Mouse (Mus musculus): ENCODE data around the gene Matn1. TPM values are rescaled to one million over a fixed set of nuclear protein-coding genes. Genes with fewer than 3 reads are reported as not detected.

Gene Matn1
- polyA plus RNA-seq, 1 experiment from 2014 or later, result not detected

DNA sequence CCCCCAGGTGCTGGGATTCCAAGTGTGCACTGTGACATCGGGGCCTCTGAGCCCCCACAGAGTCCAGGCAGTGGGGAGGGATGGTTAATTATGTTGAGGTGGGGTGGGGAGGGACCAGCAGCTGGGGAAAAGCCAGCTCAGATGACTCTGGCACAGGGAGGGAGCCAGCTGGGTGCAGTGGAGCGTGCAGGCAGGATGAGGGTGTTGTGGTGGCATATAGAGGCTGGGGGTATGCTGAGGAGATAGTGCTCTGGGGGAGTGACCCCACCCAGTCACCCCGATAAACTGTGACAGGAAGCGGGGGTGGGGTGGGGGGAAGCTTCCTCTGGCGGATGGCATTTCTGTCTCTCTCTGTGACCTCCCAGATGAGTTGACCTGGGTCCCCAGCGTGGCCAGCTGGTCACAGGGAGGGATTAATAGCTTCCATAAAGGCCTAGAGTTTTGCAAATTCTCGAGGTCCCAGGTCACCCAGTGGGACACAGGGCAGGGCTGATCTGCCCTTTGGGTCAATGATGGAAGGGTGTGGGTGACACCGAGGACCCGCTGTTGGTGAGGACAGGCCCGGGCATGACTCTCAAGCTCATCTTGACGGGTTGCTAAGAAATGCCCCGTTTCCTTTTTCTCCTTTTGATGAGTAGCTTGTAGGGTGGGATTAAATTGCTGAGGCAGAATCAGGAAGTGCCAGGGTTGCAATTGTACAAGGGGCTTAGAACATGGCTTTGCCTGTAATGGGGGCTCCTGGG is 23.1 kb upstream of the Matn1 start:
- Histone ChIP-seq H3K4me3 (ENCODE audit: low read depth, low read length) (no peak overlapping the region), H3K27ac (ENCODE audit: low read depth, low read length) (0 out of 2 replicates have a peak overlapping the region, but pooled peaks have one; percentile 17), H3K4me2 (ENCODE audit: low read depth) (no peak overlapping the region), H3K9me3 (ENCODE audit: control insufficient read depth, low read length) (no peaks in the 10 kb centered on the region), H3K9ac (ENCODE audit: low read length) (no peak overlapping the region), H3K27me3 (ENCODE audit: control insufficient read depth, insufficient read depth, low read length) (no peaks in the 10 kb centered on the region), H3K36me3 (ENCODE audit: control insufficient read depth, insufficient read depth, low read length) (no peaks in the 10 kb centered on the region), H3K4me1 (ENCODE audit: control insufficient read depth, insufficient read depth, low read length) (peaks cover 5% of the 10 kb centered on the region; the same call in 1 of the 2 replicates)
- DNase-seq (ENCODE audit: low spot score) (peak; percentile 36), ATAC-seq (ENCODE audit: insufficient read depth, low FRiP score, low TSS enrichment) (no peak)
- WGBS, result 36% methylated on average over 12 of the region's 12 CpGs

DNA sequence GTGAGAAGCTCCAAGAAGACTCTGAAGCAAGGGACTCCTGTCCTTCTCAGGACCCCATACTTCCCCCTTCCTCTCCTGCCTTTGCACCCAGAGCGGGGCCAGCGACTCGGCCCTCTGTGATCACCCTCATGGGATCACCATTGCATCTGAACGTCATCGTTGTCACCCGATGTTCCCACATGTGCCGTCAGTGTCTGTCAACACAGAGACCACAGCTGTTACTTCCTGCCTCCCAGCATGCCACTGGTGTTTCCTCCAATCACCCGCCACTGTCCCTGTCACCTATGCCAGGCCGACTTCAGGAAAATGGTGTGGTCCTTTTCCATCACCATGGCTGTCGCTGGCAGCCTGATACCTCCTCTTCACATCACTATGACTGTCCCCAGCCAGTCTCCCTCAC is 22.2 kb upstream of the Matn1 start:
- H3K4me3 ChIP-seq (ENCODE audit: low read depth, low read length), result no peak overlapping the region
- WGBS, result 80% methylated on average over 10 of the region's 10 CpGs
- no peak overlapping the region for H3K4me2 ChIP-seq (ENCODE audit: low read depth)
- H3K9ac ChIP-seq (ENCODE audit: low read length), result no peak overlapping the region
- peaks cover 5% of the 10 kb centered on the region; the same call in 1 of the 2 replicates for H3K4me1 ChIP-seq (ENCODE audit: control insufficient read depth, insufficient read depth, low read length)
- ATAC-seq (ENCODE audit: insufficient read depth, low FRiP score, low TSS enrichment), result no peak
- no peaks in the 10 kb centered on the region for H3K9me3 ChIP-seq (ENCODE audit: control insufficient read depth, low read length)
- H3K27me3 ChIP-seq (ENCODE audit: control insufficient read depth, insufficient read depth, low read length), result no peaks in the 10 kb centered on the region
- DNase-seq (ENCODE audit: low spot score), result no peak
- no peaks in the 10 kb centered on the region for H3K36me3 ChIP-seq (ENCODE audit: control insufficient read depth, insufficient read depth, low read length)
- H3K27ac ChIP-seq (ENCODE audit: low read depth, low read length), result no peak overlapping the region

- peaks cover 2% of the 10 kb centered on the region; the same call in 1 of the 2 replicates for H3K4me1 ChIP-seq (ENCODE audit: control insufficient read depth, insufficient read depth, low read length)
These were observed 17.9 kb upstream of the Matn1 start for GRCm38 (mm10) chr4:130926274-130926673.

GRCm38 (mm10) chr4:130927821-130928220 is 16.4 kb upstream of the Matn1 start:
- no peak overlapping the region for H3K9ac ChIP-seq (ENCODE audit: low read length)
- ATAC-seq (ENCODE audit: insufficient read depth, low FRiP score, low TSS enrichment) (no peak), DNase-seq (ENCODE audit: low spot score) (no peak)
- H3K4me2 ChIP-seq (ENCODE audit: low read depth), result no peak overlapping the region
- no peaks in the 10 kb centered on the region for H3K27me3 ChIP-seq (ENCODE audit: control insufficient read depth, insufficient read depth, low read length)
- H3K36me3 ChIP-seq (ENCODE audit: control insufficient read depth, insufficient read depth, low read length), result no peaks in the 10 kb centered on the region
- 90% methylated on average over 12 of the region's 12 CpGs for WGBS
- no peak overlapping the region for H3K27ac ChIP-seq (ENCODE audit: low read depth, low read length)
- H3K4me3 ChIP-seq (ENCODE audit: low read depth, low read length), result no peak overlapping the region
- H3K4me1 ChIP-seq (ENCODE audit: control insufficient read depth, insufficient read depth, low read length), result no peaks in the 10 kb centered on the region
- H3K9me3 ChIP-seq (ENCODE audit: control insufficient read depth, low read length), result no peaks in the 10 kb centered on the region

More at GRCm38 (mm10) chr4:130926274-130926673, 17.9 kb upstream of the Matn1 start:
- H3K9me3 ChIP-seq (ENCODE audit: control insufficient read depth, low read length), result no peaks in the 10 kb centered on the region
- ATAC-seq (ENCODE audit: insufficient read depth, low FRiP score, low TSS enrichment) (no peak), DNase-seq (ENCODE audit: low spot score) (no peak)
- H3K4me2 ChIP-seq (ENCODE audit: low read depth), result no peak overlapping the region
- no peak overlapping the region for H3K4me3 ChIP-seq (ENCODE audit: low read depth, low read length)
- no peaks in the 10 kb centered on the region for H3K27me3 ChIP-seq (ENCODE audit: control insufficient read depth, insufficient read depth, low read length)
- WGBS, result 68% methylated on average over 6 of the region's 6 CpGs
- no peaks in the 10 kb centered on the region for H3K36me3 ChIP-seq (ENCODE audit: control insufficient read depth, insufficient read depth, low read length)
- no peak overlapping the region for H3K27ac ChIP-seq (ENCODE audit: low read depth, low read length)
- no peak overlapping the region for H3K9ac ChIP-seq (ENCODE audit: low read length)

GRCm38 (mm10) chr4:130942644-130943043 is 1.5 kb upstream of the Matn1 start:
- Histone ChIP-seq H3K27ac (ENCODE audit: low read depth, low read length) (no peak overlapping the region), H3K4me1 (ENCODE audit: control insufficient read depth, insufficient read depth, low read length) (no peaks in the 10 kb centered on the region), H3K4me3 (ENCODE audit: low read depth, low read length) (no peak overlapping the region), H3K27me3 (ENCODE audit: control insufficient read depth, insufficient read depth, low read length) (no peaks in the 10 kb centered on the region), H3K9ac (ENCODE audit: low read length) (no peak overlapping the region), H3K4me2 (ENCODE audit: low read depth) (no peak overlapping the region), H3K36me3 (ENCODE audit: control insufficient read depth, insufficient read depth, low read length) (no peaks in the 10 kb centered on the region), H3K9me3 (ENCODE audit: control insufficient read depth, low read length) (no peaks in the 10 kb centered on the region)
- WGBS, result 76% methylated on average over 14 of the region's 14 CpGs
- ATAC-seq (ENCODE audit: insufficient read depth, low FRiP score, low TSS enrichment), result no peak
- no peak for DNase-seq (ENCODE audit: low spot score)

- no peak overlapping the region for H3K27ac ChIP-seq (ENCODE audit: low read depth, low read length)
- WGBS, result 86% methylated on average over 7 of the region's 7 CpGs
- no peak for ATAC-seq (ENCODE audit: insufficient read depth, low FRiP score, low TSS enrichment)
These were observed 594 bp downstream of the Matn1 start for GRCm38 (mm10) chr4:130944779-130945178.

GRCm38 (mm10) chr4:130947094-130947647 is 3.0 kb downstream of the Matn1 start:
- ATAC-seq (ENCODE audit: insufficient read depth, low FRiP score, low TSS enrichment), result no peak
- H3K27ac ChIP-seq (ENCODE audit: low read depth, low read length), result no peak overlapping the region
- peak; percentile 48 for DNase-seq (ENCODE audit: low spot score)
- H3K4me2 ChIP-seq (ENCODE audit: low read depth), result no peak overlapping the region
- no peaks in the 10 kb centered on the region for H3K27me3 ChIP-seq (ENCODE audit: control insufficient read depth, insufficient read depth, low read length)
- no peaks in the 10 kb centered on the region for H3K36me3 ChIP-seq (ENCODE audit: control insufficient read depth, insufficient read depth, low read length)
- H3K4me3 ChIP-seq (ENCODE audit: low read depth, low read length), result no peak overlapping the region
- no peak overlapping the region; the same call in 1 of the 2 replicates for H3K9ac ChIP-seq (ENCODE audit: low read length)
- H3K4me1 ChIP-seq (ENCODE audit: control insufficient read depth, insufficient read depth, low read length), result no peaks in the 10 kb centered on the region
- WGBS, result 16% methylated on average over 13 of the region's 13 CpGs
- no peaks in the 10 kb centered on the region for H3K9me3 ChIP-seq (ENCODE audit: control insufficient read depth, low read length)

More at GRCm38 (mm10) chr4:130944779-130945178, 594 bp downstream of the Matn1 start:
- Histone ChIP-seq H3K36me3 (ENCODE audit: control insufficient read depth, insufficient read depth, low read length) (no peaks in the 10 kb centered on the region), H3K4me3 (ENCODE audit: low read depth, low read length) (no peak overlapping the region), H3K9me3 (ENCODE audit: control insufficient read depth, low read length) (no peaks in the 10 kb centered on the region), H3K9ac (ENCODE audit: low read length) (no peak overlapping the region), H3K4me2 (ENCODE audit: low read depth) (no peak overlapping the region), H3K4me1 (ENCODE audit: control insufficient read depth, insufficient read depth, low read length) (no peaks in the 10 kb centered on the region), H3K27me3 (ENCODE audit: control insufficient read depth, insufficient read depth, low read length) (no peaks in the 10 kb centered on the region)
- DNase-seq (ENCODE audit: low spot score), result no peak

DNA sequence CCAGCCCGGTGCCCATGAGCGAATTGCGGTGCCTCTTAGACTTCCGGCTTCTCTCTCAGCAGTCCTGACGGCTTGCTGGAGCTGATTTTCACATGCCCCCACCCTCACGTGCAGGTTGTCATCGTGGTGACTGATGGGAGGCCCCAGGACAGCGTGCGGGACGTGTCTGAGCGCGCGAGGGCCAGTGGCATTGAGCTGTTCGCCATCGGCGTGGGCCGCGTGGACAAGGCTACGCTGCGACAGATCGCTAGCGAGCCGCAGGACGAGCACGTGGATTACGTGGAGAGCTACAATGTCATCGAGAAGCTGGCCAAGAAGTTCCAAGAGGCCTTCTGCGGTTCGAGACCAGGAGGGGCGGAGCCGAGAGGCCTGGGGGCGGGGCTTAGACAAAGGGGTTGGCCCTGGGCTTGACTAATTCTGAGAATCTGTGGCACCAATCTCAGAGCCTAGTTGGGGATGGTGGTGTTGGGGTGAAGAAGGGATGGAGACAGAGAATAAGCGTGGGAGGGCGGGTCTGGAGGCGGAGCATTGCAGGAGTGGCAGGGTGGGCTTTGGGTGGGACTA is 5.7 kb downstream of the Matn1 start:
- no peak overlapping the region for H3K4me3 ChIP-seq (ENCODE audit: low read depth, low read length)
- ATAC-seq (ENCODE audit: insufficient read depth, low FRiP score, low TSS enrichment) (no peak), DNase-seq (ENCODE audit: low spot score) (no peak)
- no peaks in the 10 kb centered on the region for H3K36me3 ChIP-seq (ENCODE audit: control insufficient read depth, insufficient read depth, low read length)
- no peak overlapping the region for H3K4me2 ChIP-seq (ENCODE audit: low read depth)
- 80% methylated on average over 35 of the region's 35 CpGs for WGBS
- no peaks in the 10 kb centered on the region for H3K4me1 ChIP-seq (ENCODE audit: control insufficient read depth, insufficient read depth, low read length)
- no peaks in the 10 kb centered on the region for H3K27me3 ChIP-seq (ENCODE audit: control insufficient read depth, insufficient read depth, low read length)
- no peak overlapping the region for H3K27ac ChIP-seq (ENCODE audit: low read depth, low read length)
- H3K9ac ChIP-seq (ENCODE audit: low read length), result no peak overlapping the region
- no peaks in the 10 kb centered on the region for H3K9me3 ChIP-seq (ENCODE audit: control insufficient read depth, low read length)
